Mouse (Mus musculus) embryonic facial prominence, embryonic 15.5 days (tissue): Measurements from ENCODE around the gene Gm28048. TPM values are rescaled to one million over a fixed set of nuclear protein-coding genes. Genes with fewer than 3 reads are reported as not detected.

Source experiments
- ATAC-seq: fragments of 200-750 bp; cut with Nextera tagmentation; 2 replicates; pipeline ENCODE4 v1.8.0; 2017; ENCODE audit warnings: low read depth, moderate TSS enrichment; ENCODE audit not compliant: insufficient number of reproducible peaks, low FRiP score, low TSS enrichment
- H3K27ac ChIP-seq: fragments of 300-500 bp; sonication (generic); replicated peaks from 2 replicates; pipeline ENCODE4 v1.5.1; 2015; ENCODE audit warnings: mild to moderate bottlenecking, inconsistent platforms
- H3K27me3 ChIP-seq: fragments of 300-500 bp; sonication (generic); 2 replicates; pipeline ENCODE4 v1.6.1; 2015; ENCODE audit warnings: inconsistent platforms
- H3K36me3 ChIP-seq: fragments of 300-500 bp; sonication (generic); 2 replicates; pipeline ENCODE4 v1.6.1; 2015; ENCODE audit warnings: mild to moderate bottlenecking, inconsistent platforms
- H3K4me1 ChIP-seq: fragments of 300-500 bp; sonication (generic); 2 replicates; pipeline ENCODE4 v1.6.1; 2015; ENCODE audit warnings: inconsistent platforms
- H3K4me2 ChIP-seq: fragments of 300-500 bp; sonication (generic); replicated peaks from 2 replicates; pipeline ENCODE4 v1.6.1; 2015; ENCODE audit warnings: mild to moderate bottlenecking, inconsistent platforms
- H3K4me3 ChIP-seq: fragments of 300-500 bp; sonication (generic); replicated peaks from 2 replicates; pipeline ENCODE4 v1.5.1; 2015; ENCODE audit warnings: mild to moderate bottlenecking, inconsistent platforms
- H3K9ac ChIP-seq: fragments of 300-500 bp; sonication (generic); 2 replicates; pipeline ENCODE4 v1.6.1; 2015; ENCODE audit warnings: inconsistent platforms
- H3K9me3 ChIP-seq: fragments of 300-500 bp; sonication (generic); replicated peaks from 2 replicates; pipeline ENCODE4 v1.6.1; 2016; ENCODE audit warnings: inconsistent platforms
- WGBS: fragments of 180-500 bp; shearing (Covaris S2); methylation state at CpG from one replicate; pipeline ENCODE4 v1.1.7; 2015; 5-methylcytosine and 5-hydroxymethylcytosine counted together
- polyA plus RNA-seq: library from polyadenylated mRNA; unstranded; fragments of >200 nt; fragmentation: Nextera tagmentation; extraction: Ambion mirVana; gene quantifications from 2 replicates; pipeline ENCODE4 v1.2.1, GENCODE M21; 2015

Gm28048 gene
- polyA plus RNA-seq, 1 experiment from 2014 or later = 11.5 TPM

GRCm38 (mm10) chr11:23008824-23009200, 26.9 kb upstream of the Gm28048 start:
- 25% methylated on average over 4 of the region's 4 CpGs for WGBS
- ATAC-seq = no peak
- Histone ChIP-seq H3K4me3 (peak overlapping the region; percentile 69), H3K9ac (no peak overlapping the region), H3K36me3 (peaks cover 14% of the 10 kb centered on the region), H3K27ac (peak overlapping the region; percentile 93; the same call in 1 of the 2 replicates), H3K9me3 (no peaks in the 10 kb centered on the region), H3K4me1 (no peaks in the 10 kb centered on the region), H3K4me2 (peak overlapping the region; percentile 84), H3K27me3 (no peaks in the 10 kb centered on the region)

GRCm38 (mm10) chr11:23008181-23008823, 26.4 kb upstream of the Gm28048 start:
- WGBS = under 1% methylated on average over 40 of the region's 40 CpGs
- H3K9me3 ChIP-seq = no peaks in the 10 kb centered on the region

GRCm38 (mm10) chr11:23007481-23008180, 25.7 kb upstream of the Gm28048 start, which contains the start of gene Fam161a:
Gene Fam161a (plus strand): TSS chr11:23007531.
- Histone ChIP-seq H3K4me1 (no peaks in the 10 kb centered on the region), H3K9ac (peak within 1 kb of the TSS; percentile 78), H3K36me3 (peaks cover 21% of the 10 kb centered on the region), H3K4me2 (peak within 1 kb of the TSS; percentile 84), H3K27ac (peak within 1 kb of the TSS; percentile 93), H3K27me3 (no peaks in the 10 kb centered on the region), H3K4me3 (peak within 1 kb of the TSS; percentile 69), H3K9me3 (no peaks in the 10 kb centered on the region)
- WGBS = 1% methylated on average over 22 of the region's 22 CpGs
- ATAC-seq = peak; percentile 92

More at GRCm38 (mm10) chr11:23008181-23008823, 26.4 kb upstream of the Gm28048 start:
- Histone ChIP-seq H3K4me3 (peak overlapping the region; percentile 69), H3K27ac (peak overlapping the region; percentile 93), H3K9ac (peak overlapping the region; percentile 78), H3K36me3 (peaks cover 19% of the 10 kb centered on the region), H3K4me2 (peak overlapping the region; percentile 84), H3K27me3 (no peaks in the 10 kb centered on the region), H3K4me1 (no peaks in the 10 kb centered on the region)
- ATAC-seq = peak; percentile 92

- peak overlapping the region; percentile 69 for H3K4me3 ChIP-seq
- ATAC-seq = no peak; the same call in 1 of the 2 replicates
- no peak overlapping the region for H3K9ac ChIP-seq
- peaks cover 26% of the 10 kb centered on the region for H3K36me3 ChIP-seq
- H3K4me1 ChIP-seq = no peaks in the 10 kb centered on the region
- H3K9me3 ChIP-seq = no peaks in the 10 kb centered on the region
- H3K4me2 ChIP-seq = peak overlapping the region; percentile 84
- H3K27me3 ChIP-seq = no peaks in the 10 kb centered on the region
- 5% methylated on average over 6 of the region's 6 CpGs for WGBS
- H3K27ac ChIP-seq = peak overlapping the region; percentile 93
Observed at GRCm38 (mm10) chr11:23007166-23007480, 25.2 kb upstream of the Gm28048 start.

- H3K4me3 ChIP-seq = no peak overlapping the region
- no peaks in the 10 kb centered on the region for H3K27me3 ChIP-seq
- H3K27ac ChIP-seq = no peak overlapping the region
- 89% methylated on average over 1 of the region's 1 CpGs for WGBS
- no peak for ATAC-seq
- H3K9ac ChIP-seq = no peak overlapping the region
- no peak overlapping the region for H3K4me2 ChIP-seq
- H3K9me3 ChIP-seq = no peaks in the 10 kb centered on the region
- no peaks in the 10 kb centered on the region for H3K4me1 ChIP-seq
- H3K36me3 ChIP-seq = peaks cover 41% of the 10 kb centered on the region
Observed at GRCm38 (mm10) chr11:23005276-23005675, 23.4 kb upstream of the Gm28048 start.

GRCm38 (mm10) chr11:22998308-22998707, 16.4 kb upstream of the Gm28048 start:
- peaks cover 75% of the 10 kb centered on the region for H3K36me3 ChIP-seq
- no peaks in the 10 kb centered on the region for H3K4me1 ChIP-seq
- no peak overlapping the region for H3K27ac ChIP-seq
- ATAC-seq = no peak
- no peak overlapping the region for H3K9ac ChIP-seq
- no peaks in the 10 kb centered on the region for H3K9me3 ChIP-seq
- H3K27me3 ChIP-seq = no peaks in the 10 kb centered on the region
- no peak overlapping the region for H3K4me3 ChIP-seq
- no peak overlapping the region for H3K4me2 ChIP-seq
- 69% methylated on average over 1 of the region's 1 CpGs for WGBS

- H3K4me1 ChIP-seq = peaks cover 11% of the 10 kb centered on the region
- no peak overlapping the region for H3K4me2 ChIP-seq
- H3K9ac ChIP-seq = no peak overlapping the region
- no peak overlapping the region for H3K4me3 ChIP-seq
- peaks cover 55% of the 10 kb centered on the region for H3K36me3 ChIP-seq
- no peaks in the 10 kb centered on the region for H3K9me3 ChIP-seq
- WGBS = 93% methylated on average over 4 of the region's 4 CpGs
- no peak for ATAC-seq
- no peaks in the 10 kb centered on the region for H3K27me3 ChIP-seq
- H3K27ac ChIP-seq = no peak overlapping the region
Observed at GRCm38 (mm10) chr11:22995461-22995860, 13.6 kb upstream of the Gm28048 start.

GRCm38 (mm10) chr11:22994271-22994670, 12.4 kb upstream of the Gm28048 start:
- WGBS = 86% methylated on average over 2 of the region's 2 CpGs
- ATAC-seq = no peak
- H3K4me1 ChIP-seq = peaks cover 11% of the 10 kb centered on the region
- H3K27me3 ChIP-seq = no peaks in the 10 kb centered on the region
- H3K4me3 ChIP-seq = no peak overlapping the region
- H3K36me3 ChIP-seq = peaks cover 43% of the 10 kb centered on the region
- H3K9me3 ChIP-seq = no peaks in the 10 kb centered on the region
- no peak overlapping the region for H3K9ac ChIP-seq
- H3K4me2 ChIP-seq = no peak overlapping the region
- no peak overlapping the region for H3K27ac ChIP-seq

- H3K9ac ChIP-seq = peak overlapping the region; percentile 88
- H3K9me3 ChIP-seq = no peaks in the 10 kb centered on the region
- H3K4me2 ChIP-seq = peak overlapping the region; percentile 83
- no peak overlapping the region for H3K27ac ChIP-seq
- H3K27me3 ChIP-seq = no peaks in the 10 kb centered on the region
- peak overlapping the region; percentile 79 for H3K4me3 ChIP-seq
- 8% methylated on average over 14 of the region's 14 CpGs for WGBS
- H3K4me1 ChIP-seq = peaks cover 11% of the 10 kb centered on the region
- no peak for ATAC-seq
- peaks cover 23% of the 10 kb centered on the region for H3K36me3 ChIP-seq
Observed at GRCm38 (mm10) chr11:22991218-22991835, 9.4 kb upstream of the Gm28048 start.

- Histone ChIP-seq H3K9me3 (no peaks in the 10 kb centered on the region), H3K9ac (peak within 1 kb of the TSS; percentile 88), H3K4me3 (peak within 1 kb of the TSS; percentile 79), H3K4me1 (peaks cover 11% of the 10 kb centered on the region), H3K27ac (peak within 1 kb of the TSS; percentile 93), H3K27me3 (no peaks in the 10 kb centered on the region), H3K36me3 (peaks cover 17% of the 10 kb centered on the region), H3K4me2 (peak within 1 kb of the TSS; percentile 83)
- under 1% methylated on average over 66 of the region's 66 CpGs for WGBS
- ATAC-seq = peak; percentile 97
Observed at GRCm38 (mm10) chr11:22990393-22991126, 8.7 kb upstream of the Gm28048 start, which contains the start of gene Cct4. Gene Cct4 (plus strand): TSS chr11:22990519.

GRCm38 (mm10) chr11:22989786-22990185, 7.9 kb upstream of the Gm28048 start:
- no peak for ATAC-seq
- peak overlapping the region; percentile 88 for H3K9ac ChIP-seq
- H3K27ac ChIP-seq = peak overlapping the region; percentile 93
- no peaks in the 10 kb centered on the region for H3K9me3 ChIP-seq
- H3K27me3 ChIP-seq = no peaks in the 10 kb centered on the region
- H3K4me3 ChIP-seq = peak overlapping the region; percentile 79
- peak overlapping the region; percentile 83 for H3K4me2 ChIP-seq
- 41% methylated on average over 1 of the region's 1 CpGs for whole genome bisulfite sequencing
- peaks cover 10% of the 10 kb centered on the region for H3K36me3 ChIP-seq
- peaks cover 11% of the 10 kb centered on the region for H3K4me1 ChIP-seq
